Mouse (Mus musculus): ENCODE measurements around the gene Fra10ac1.

DNA sequence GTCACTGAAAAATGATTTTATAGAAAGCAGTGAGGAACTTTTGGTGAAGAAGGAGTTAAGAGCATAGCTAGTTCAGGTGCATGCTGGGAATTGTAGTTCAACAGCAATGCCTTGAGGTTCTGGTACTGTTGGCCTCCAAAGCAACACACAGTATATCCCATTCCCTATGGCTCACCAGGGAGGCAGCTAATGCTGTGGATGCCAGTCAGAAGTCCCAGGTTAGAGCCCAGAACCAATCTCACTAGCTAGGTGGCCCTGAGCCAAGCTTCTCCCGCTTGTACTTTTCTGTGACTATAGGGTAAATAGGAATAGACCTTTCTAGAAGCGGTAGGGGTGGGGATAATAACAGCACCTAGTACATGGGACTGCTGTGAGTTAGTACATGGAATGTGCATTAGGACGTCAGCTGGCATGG, 34.7 kb upstream of the Fra10ac1 start:
- TF ChIP-seq CTCF (IDR thresholded peaks at IDR 0.05; ENCODE audit: control insufficient read depth, insufficient read depth, insufficient replicate concordance, low read depth, low read length) (no peak), POLR2A (IDR thresholded peaks at IDR 0.05; ENCODE audit: control insufficient read depth, low read depth, low read length) (no peak)
